Mouse (Mus musculus): ENCODE data around the gene Asf1b. TPM values are rescaled to one million over a fixed set of nuclear protein-coding genes. Genes with fewer than 3 reads are reported as not detected.

Gene Asf1b
- polyA plus RNA-seq (2016; fragmentation: Nextera tagmentation; extraction: Ambion mirVana) = 52.2 and 54.3 TPM in 2 replicates

GRCm38 (mm10) chr8:83955106-83955957 is at the start of gene Asf1b, which contains the start of gene Gm10644:
Gene Asf1b, plus strand, starts transcription at chr8:83955507.
Gene Gm10644, minus strand, starts transcription at chr8:83955205.
- H3K4me3 ChIP-seq (replicated peaks) = peak within 1 kb of the TSS; percentile 59
- no peak within 1 kb of the TSS for H3K27ac ChIP-seq
- H3K27me3 ChIP-seq = no peaks in the 10 kb centered on the region
- no peaks in the 10 kb centered on the region for H3K9me3 ChIP-seq
- H3K4me2 ChIP-seq = peak within 1 kb of the TSS; percentile 73
- peak; percentile 100 for ATAC-seq (ENCODE audit: insufficient number of reproducible peaks, insufficient read depth, low FRiP score, low TSS enrichment, low read depth)
- H3K4me1 ChIP-seq (replicated peaks) = peaks cover 18% of the 10 kb centered on the region
- WGBS = under 1% methylated on average over 75 of the region's 75 CpGs
- H3K36me3 ChIP-seq = no peaks in the 10 kb centered on the region
- peak within 1 kb of the TSS; percentile 66 for H3K9ac ChIP-seq (replicated peaks)

DNA sequence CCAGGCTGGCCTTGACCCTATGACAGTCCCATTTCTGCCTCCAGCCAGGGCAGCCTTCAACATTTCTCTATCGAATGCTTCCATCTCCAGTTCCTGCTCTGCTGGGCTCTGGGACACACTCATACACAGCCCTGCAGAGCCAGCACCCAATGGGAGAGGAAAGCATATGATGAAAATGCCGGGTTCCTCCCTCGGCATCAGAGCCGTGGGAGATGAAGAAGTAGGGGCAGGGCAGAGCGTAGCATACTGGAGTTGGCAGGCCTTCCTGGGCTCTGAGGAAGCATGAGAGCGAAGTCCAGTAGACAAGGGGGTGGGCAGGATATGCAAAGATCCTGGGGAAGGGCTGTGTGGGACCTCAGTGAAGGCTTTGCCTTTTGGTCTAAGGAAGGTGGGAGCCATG is 46.7 kb upstream of the Asf1b start:
- Histone ChIP-seq H3K4me1 (replicated peaks) (peaks cover 28% of the 10 kb centered on the region), H3K4me2 (no peak overlapping the region), H3K4me3 (replicated peaks) (no peak overlapping the region)

DNA sequence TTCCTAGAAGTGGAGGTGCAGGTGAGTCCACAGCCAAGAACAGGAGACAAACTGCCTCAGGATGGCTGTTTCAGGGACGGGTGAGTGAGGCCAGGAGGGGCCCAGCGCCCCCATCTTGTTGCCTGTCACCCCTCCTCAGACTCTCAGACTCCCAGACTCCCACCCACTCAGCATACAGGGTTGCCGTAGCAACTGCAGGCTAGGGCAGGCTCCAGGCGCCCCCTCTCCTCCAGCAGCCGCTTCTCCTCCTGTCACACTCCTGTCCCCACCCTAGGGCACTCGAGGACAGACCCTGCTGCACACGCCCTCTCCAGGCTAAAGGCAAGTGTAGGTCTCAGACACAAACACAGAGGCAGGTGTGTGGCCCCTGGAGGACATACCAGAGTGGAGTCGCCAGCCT is 46.0 kb upstream of the Asf1b start:
- Histone ChIP-seq H3K4me2 (no peak overlapping the region), H3K4me3 (replicated peaks) (no peak overlapping the region), H3K36me3 (peaks cover 40% of the 10 kb centered on the region), H3K27me3 (no peaks in the 10 kb centered on the region), H3K9ac (replicated peaks) (no peak overlapping the region), H3K4me1 (replicated peaks) (peaks cover 21% of the 10 kb centered on the region), H3K9me3 (no peaks in the 10 kb centered on the region), H3K27ac (no peak overlapping the region)
- ATAC-seq (ENCODE audit: insufficient number of reproducible peaks, insufficient read depth, low FRiP score, low TSS enrichment, low read depth) = no peak
- 52% methylated on average over 8 of the region's 8 CpGs for WGBS

More for the DNA sequence above, 46.7 kb upstream of the Asf1b start:
- H3K9me3 ChIP-seq = no peaks in the 10 kb centered on the region
- no peak overlapping the region for H3K27ac ChIP-seq
- no peak overlapping the region for H3K9ac ChIP-seq (replicated peaks)
- H3K27me3 ChIP-seq = no peaks in the 10 kb centered on the region
- WGBS = 90% methylated on average over 6 of the region's 6 CpGs
- no peak for ATAC-seq (ENCODE audit: insufficient number of reproducible peaks, insufficient read depth, low FRiP score, low TSS enrichment, low read depth)
- H3K36me3 ChIP-seq = peaks cover 40% of the 10 kb centered on the region

- H3K4me1 ChIP-seq (replicated peaks) = peaks cover 20% of the 10 kb centered on the region
- WGBS = 75% methylated on average over 5 of the region's 5 CpGs
- no peaks in the 10 kb centered on the region for H3K9me3 ChIP-seq
- no peak overlapping the region for H3K4me3 ChIP-seq (replicated peaks)
- no peak for ATAC-seq (ENCODE audit: insufficient number of reproducible peaks, insufficient read depth, low FRiP score, low TSS enrichment, low read depth)
- H3K4me2 ChIP-seq = no peak overlapping the region
- peaks cover 29% of the 10 kb centered on the region for H3K36me3 ChIP-seq
- H3K27ac ChIP-seq = no peak overlapping the region
- no peaks in the 10 kb centered on the region for H3K27me3 ChIP-seq
- no peak overlapping the region for H3K9ac ChIP-seq (replicated peaks)
Observed at GRCm38 (mm10) chr8:83911809-83912731, 43.2 kb upstream of the Asf1b start.

DNA sequence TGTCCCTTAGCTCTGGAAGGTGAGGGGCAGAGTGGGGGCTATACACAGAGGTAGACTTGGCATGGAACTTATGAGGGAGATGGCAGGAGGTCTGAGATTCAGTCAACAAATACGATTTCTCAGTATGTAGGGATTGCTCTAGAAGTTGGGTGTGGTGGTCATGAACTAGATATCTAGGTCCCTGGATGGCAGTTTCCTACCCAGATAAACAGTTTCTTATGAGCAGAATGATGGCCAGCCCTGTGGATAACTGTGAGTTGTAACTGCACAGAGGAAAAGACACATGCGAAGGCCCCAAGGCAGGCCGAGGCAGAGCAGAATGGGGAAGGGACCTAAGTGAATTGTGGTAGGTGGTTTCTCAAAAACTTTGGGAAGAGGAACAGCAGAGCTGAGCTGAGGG is 41.1 kb upstream of the Asf1b start:
- Histone ChIP-seq H3K27me3 (no peaks in the 10 kb centered on the region), H3K9ac (replicated peaks) (no peak overlapping the region), H3K4me2 (no peak overlapping the region), H3K9me3 (no peaks in the 10 kb centered on the region), H3K4me1 (replicated peaks) (peaks cover 20% of the 10 kb centered on the region), H3K4me3 (replicated peaks) (no peak overlapping the region), H3K36me3 (peaks cover 39% of the 10 kb centered on the region), H3K27ac (no peak overlapping the region)
- no peak for ATAC-seq (ENCODE audit: insufficient number of reproducible peaks, insufficient read depth, low FRiP score, low TSS enrichment, low read depth)
- WGBS = 89% methylated on average over 3 of the region's 3 CpGs

DNA sequence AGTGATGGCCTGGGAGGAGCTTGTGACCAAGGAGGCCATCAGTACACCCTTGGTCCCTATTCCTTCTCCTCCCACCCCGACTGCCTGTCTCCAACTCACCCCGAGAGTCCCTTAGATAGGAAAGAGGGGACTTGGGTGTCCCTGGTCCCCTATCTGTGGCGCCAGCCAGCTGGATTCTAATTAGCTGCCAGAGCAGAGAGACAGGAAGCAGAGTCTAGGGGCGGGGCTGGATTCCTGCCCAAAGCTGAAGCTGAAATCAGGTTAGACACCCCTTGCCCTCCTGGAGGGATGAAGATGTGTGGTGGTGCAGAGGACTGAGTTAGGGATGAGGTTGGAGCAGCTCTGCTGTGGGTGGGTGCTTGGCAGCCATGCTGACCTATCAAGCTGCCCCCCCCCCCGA is 40.4 kb upstream of the Asf1b start:
- no peak overlapping the region for H3K9ac ChIP-seq (replicated peaks)
- no peak overlapping the region for H3K27ac ChIP-seq
- whole genome bisulfite sequencing = 36% methylated on average over 5 of the region's 5 CpGs

GRCm38 (mm10) chr8:83916015-83916414 is 39.3 kb upstream of the Asf1b start:
- no peaks in the 10 kb centered on the region for H3K9me3 ChIP-seq
- no peak overlapping the region for H3K4me2 ChIP-seq
- no peak for ATAC-seq (ENCODE audit: insufficient number of reproducible peaks, insufficient read depth, low FRiP score, low TSS enrichment, low read depth)
- H3K27ac ChIP-seq = no peak overlapping the region
- WGBS = 82% methylated on average over 5 of the region's 5 CpGs
- H3K4me3 ChIP-seq (replicated peaks) = no peak overlapping the region
- H3K9ac ChIP-seq (replicated peaks) = no peak overlapping the region
- no peaks in the 10 kb centered on the region for H3K27me3 ChIP-seq
- peaks cover 51% of the 10 kb centered on the region for H3K36me3 ChIP-seq
- H3K4me1 ChIP-seq (replicated peaks) = peaks cover 20% of the 10 kb centered on the region

More for the DNA sequence above, 40.4 kb upstream of the Asf1b start:
- ATAC-seq (ENCODE audit: insufficient number of reproducible peaks, insufficient read depth, low FRiP score, low TSS enrichment, low read depth) = no peak
- Histone ChIP-seq H3K4me3 (replicated peaks) (no peak overlapping the region), H3K9me3 (no peaks in the 10 kb centered on the region), H3K27me3 (no peaks in the 10 kb centered on the region), H3K4me2 (no peak overlapping the region), H3K36me3 (peaks cover 41% of the 10 kb centered on the region), H3K4me1 (replicated peaks) (peaks cover 20% of the 10 kb centered on the region)

GRCm38 (mm10) chr8:83917566-83917965 is 37.7 kb upstream of the Asf1b start:
- H3K4me3 ChIP-seq (replicated peaks) = no peak overlapping the region
- WGBS = 84% methylated on average over 6 of the region's 6 CpGs
- H3K4me1 ChIP-seq (replicated peaks) = peaks cover 11% of the 10 kb centered on the region
- H3K36me3 ChIP-seq = peaks cover 64% of the 10 kb centered on the region
- no peaks in the 10 kb centered on the region for H3K9me3 ChIP-seq
- H3K4me2 ChIP-seq = no peak overlapping the region
- H3K27me3 ChIP-seq = no peaks in the 10 kb centered on the region
- ATAC-seq (ENCODE audit: insufficient number of reproducible peaks, insufficient read depth, low FRiP score, low TSS enrichment, low read depth) = no peak
- no peak overlapping the region for H3K27ac ChIP-seq
- H3K9ac ChIP-seq (replicated peaks) = no peak overlapping the region

GRCm38 (mm10) chr8:83921558-83921957 is 33.7 kb upstream of the Asf1b start:
- Histone ChIP-seq H3K4me3 (replicated peaks) (no peak overlapping the region), H3K27ac (no peak overlapping the region), H3K9ac (replicated peaks) (no peak overlapping the region), H3K36me3 (peaks cover 94% of the 10 kb centered on the region), H3K9me3 (no peaks in the 10 kb centered on the region), H3K4me1 (replicated peaks) (no peaks in the 10 kb centered on the region), H3K4me2 (no peak overlapping the region), H3K27me3 (no peaks in the 10 kb centered on the region)
- 68% methylated on average over 3 of the region's 3 CpGs for WGBS
- ATAC-seq (ENCODE audit: insufficient number of reproducible peaks, insufficient read depth, low FRiP score, low TSS enrichment, low read depth) = no peak

GRCm38 (mm10) chr8:83922727-83923126 is 32.6 kb upstream of the Asf1b start:
- Histone ChIP-seq H3K4me1 (replicated peaks) (no peaks in the 10 kb centered on the region), H3K9me3 (no peaks in the 10 kb centered on the region), H3K27ac (no peak overlapping the region), H3K4me3 (replicated peaks) (no peak overlapping the region), H3K9ac (replicated peaks) (no peak overlapping the region), H3K4me2 (no peak overlapping the region), H3K27me3 (no peaks in the 10 kb centered on the region), H3K36me3 (peaks cover 96% of the 10 kb centered on the region)
- no peak for ATAC-seq (ENCODE audit: insufficient number of reproducible peaks, insufficient read depth, low FRiP score, low TSS enrichment, low read depth)
- 88% methylated on average over 8 of the region's 8 CpGs for WGBS

- Histone ChIP-seq H3K4me3 (replicated peaks) (no peak overlapping the region), H3K27me3 (no peaks in the 10 kb centered on the region), H3K9me3 (no peaks in the 10 kb centered on the region), H3K4me1 (replicated peaks) (no peaks in the 10 kb centered on the region), H3K9ac (replicated peaks) (no peak overlapping the region), H3K4me2 (no peak overlapping the region), H3K27ac (no peak overlapping the region), H3K36me3 (peaks cover 97% of the 10 kb centered on the region)
- no peak for ATAC-seq (ENCODE audit: insufficient number of reproducible peaks, insufficient read depth, low FRiP score, low TSS enrichment, low read depth)
- WGBS = 93% methylated on average over 5 of the region's 5 CpGs
Observed at GRCm38 (mm10) chr8:83924585-83924984, 30.7 kb upstream of the Asf1b start.

All from limb, embryonic 12.5 days (tissue).